Mouse (Mus musculus): ENCODE results near the gene Ctdsp2. TPM values are rescaled to one million over a fixed set of nuclear protein-coding genes. Genes with fewer than 3 reads are reported as not detected.

Ctdsp2 gene
- total and polyA plus RNA-seq, 3 experiments = 8.9 to 21.9 (median 20.2) TPM

- Histone ChIP-seq H3K4me1 (ENCODE audit: control insufficient read depth in 1 of 2, insufficient read depth in 2 of 2) (peaks cover 9 to 49% of the 10 kb centered on the region in 2 experiments), H3K4me3 (replicated peaks in 1 of 3; ENCODE audit: low read depth in 2 of 3, low read length in 2 of 3, poor library complexity in 1 of 3) (no peak overlapping the region), H3K27me3 (replicated peaks) (no peaks in the 10 kb centered on the region), H3K27ac (ENCODE audit: insufficient read depth, low read depth) (no peak overlapping the region), H3K4me2 (ENCODE audit: insufficient read depth, low read depth, poor library complexity, severe bottlenecking) (no peak overlapping the region), H3K9ac (ENCODE audit: insufficient read depth, low read depth) (no peak overlapping the region), H3K79me2 (replicated peaks; ENCODE audit: control insufficient read depth, extremely low read depth, insufficient read depth, poor library complexity, severe bottlenecking) (no peaks in the 10 kb centered on the region; the same call in 1 of the 2 replicates), H3K9me3 (replicated peaks; ENCODE audit: low read length) (no peaks in the 10 kb centered on the region), H3K36me3 (replicated peaks in 1 of 2; ENCODE audit: control insufficient read depth in 1 of 2, insufficient read depth in 1 of 2, low read length in 1 of 2) (peaks cover 3 to 36% of the 10 kb centered on the region in 2 experiments)
- TF ChIP-seq TCF12 (IDR thresholded peaks at IDR 0.05; ENCODE audit: low read depth, low read length) (no peak), MEF2A (IDR thresholded peaks at IDR 0.05; ENCODE audit: borderline replicate concordance, low read depth, low read length) (no peak), MXI1 (IDR thresholded peaks at IDR 0.05; ENCODE audit: low read depth, low read length) (no peak), E2F4 (IDR thresholded peaks at IDR 0.05; ENCODE audit: insufficient replicate concordance, low read depth, low read length) (no peak), HCFC1 (IDR thresholded peaks at IDR 0.05; ENCODE audit: low read depth, low read length) (no peak), TBP (conservative IDR thresholded peaks at IDR 0.05; ENCODE audit: low read depth, low read length) (no peak), IRF4 (IDR thresholded peaks at IDR 0.05; ENCODE audit: low read depth, low read length) (no peak)
- in situ Hi-C loops (cut with MboI; ENCODE audit: low pct_ligation_motif_present, low pct_unique_long_range_greater_than_20kb, low sequenced_read_pairs) = no loop called here
- no peak for DNase-seq (ENCODE audit: extremely low read depth)
- dilution Hi-C loops (cut with MboI; ENCODE audit: extremely low pct_ligation_motif_present, extremely low pct_unique_long_range_greater_than_20kb, low sequenced_read_pairs) = no loop called here
Measured at GRCm38 (mm10) chr10:126987183-126988118, 8.9 kb downstream of the Ctdsp2 start.

- Histone ChIP-seq H3K4me2 (ENCODE audit: insufficient read depth, low read depth, poor library complexity, severe bottlenecking) (no peak overlapping the region), H3K27me3 (replicated peaks) (no peaks in the 10 kb centered on the region), H3K9ac (ENCODE audit: insufficient read depth, low read depth) (no peak overlapping the region), H3K9me3 (replicated peaks; ENCODE audit: low read length) (no peaks in the 10 kb centered on the region), H3K4me1 (ENCODE audit: control insufficient read depth in 1 of 2, insufficient read depth in 2 of 2) (peaks cover 9 to 57% of the 10 kb centered on the region in 2 experiments), H3K4me3 (replicated peaks in 1 of 3; ENCODE audit: low read depth in 2 of 3, low read length in 2 of 3, poor library complexity in 1 of 3) (no peak overlapping the region), H3K27ac (ENCODE audit: insufficient read depth, low read depth) (no peak overlapping the region), H3K79me2 (replicated peaks; ENCODE audit: control insufficient read depth, extremely low read depth, insufficient read depth, poor library complexity, severe bottlenecking) (no peaks in the 10 kb centered on the region), H3K36me3 (replicated peaks in 1 of 2; ENCODE audit: control insufficient read depth in 1 of 2, insufficient read depth in 1 of 2, low read length in 1 of 2) (peaks cover 15 to 40% of the 10 kb centered on the region in 2 experiments)
- in situ Hi-C loops (cut with MboI; ENCODE audit: low pct_ligation_motif_present, low pct_unique_long_range_greater_than_20kb, low sequenced_read_pairs) (no loop called here), dilution Hi-C loops (cut with MboI; ENCODE audit: extremely low pct_ligation_motif_present, extremely low pct_unique_long_range_greater_than_20kb, low sequenced_read_pairs) (no loop called here)
- no peak for TF ChIP-seq MAZ (IDR thresholded peaks at IDR 0.05; ENCODE audit: low read depth, low read length)
- no peak for TF ChIP-seq TCF12 (IDR thresholded peaks at IDR 0.05; ENCODE audit: low read depth, low read length)
- no peak for TF ChIP-seq RCOR1 (conservative IDR thresholded peaks at IDR 0.05; ENCODE audit: low read depth, low read length)
- no peak for TF ChIP-seq EP300 (IDR thresholded peaks at IDR 0.05; ENCODE audit: low read length)
- TF ChIP-seq ELF1 (IDR thresholded peaks at IDR 0.05; ENCODE audit: low read depth, low read length) = no peak
- no peak for TF ChIP-seq JUN (IDR thresholded peaks at IDR 0.05; ENCODE audit: insufficient read depth, low read depth, low read length)
- TF ChIP-seq NRF1 (IDR thresholded peaks at IDR 0.05; ENCODE audit: low read depth, low read length) = no peak
- TF ChIP-seq IRF4 (IDR thresholded peaks at IDR 0.05; ENCODE audit: low read depth, low read length) = no peak
- no peak for TF ChIP-seq TBP (conservative IDR thresholded peaks at IDR 0.05; ENCODE audit: low read depth, low read length)
- no peak for TF ChIP-seq GABPA (IDR thresholded peaks at IDR 0.05; ENCODE audit: insufficient replicate concordance, low read depth, low read length)
- TF ChIP-seq POLR2AphosphoS2 (IDR thresholded peaks at IDR 0.05; ENCODE audit: low read depth, low read length) = no peak
- no peak for TF ChIP-seq UBTF (IDR thresholded peaks at IDR 0.05; ENCODE audit: low read depth, low read length)
- TF ChIP-seq MEF2A (IDR thresholded peaks at IDR 0.05; ENCODE audit: borderline replicate concordance, low read depth, low read length) = no peak
- TF ChIP-seq MAX (IDR thresholded peaks at IDR 0.05; ENCODE audit: low read length) = no peak
- TF ChIP-seq JUND (conservative IDR thresholded peaks at IDR 0.05; ENCODE audit: low read depth, low read length) = no peak
- no peak for DNase-seq (ENCODE audit: extremely low read depth)
Measured at GRCm38 (mm10) chr10:126988513-126989165, 10.1 kb downstream of the Ctdsp2 start.
